Mouse (Mus musculus): ENCODE measurements around the gene Col4a3bp. TPM values are rescaled to one million over a fixed set of nuclear protein-coding genes. Genes with fewer than 3 reads are reported as not detected.
A peak's percentile ranks its signal among the peaks of the same experiment; 100 is the strongest.

The Col4a3bp gene
- total and polyA plus RNA-seq, 2 experiments: 8.1 to 29.9 TPM

DNA sequence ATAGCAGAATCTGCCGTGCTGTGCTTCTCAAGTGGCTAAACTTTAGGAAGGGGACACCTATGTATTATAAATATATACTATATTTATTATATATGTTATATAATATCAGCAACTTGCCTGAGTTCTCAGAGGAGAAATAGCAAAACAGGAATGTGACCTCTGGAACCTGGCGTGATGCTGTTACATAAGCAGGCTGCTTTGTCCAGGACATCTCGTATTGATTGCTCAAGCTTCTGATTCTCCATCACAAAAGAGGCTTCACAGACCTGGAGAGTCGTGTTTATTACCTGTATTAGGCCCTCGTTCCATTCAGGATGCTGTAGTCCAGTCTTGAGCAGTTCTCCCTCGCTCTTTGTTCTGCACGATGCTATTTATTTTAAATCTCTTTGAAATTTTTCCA, 131.4 kb downstream of the Col4a3bp start:
- peaks cover 11% of the 10 kb centered on the region; the same call in 1 of the 2 replicates for H3K79me2 ChIP-seq (ENCODE audit: control insufficient read depth, insufficient read depth, low read length)
- H3K9ac ChIP-seq (ENCODE audit: low read depth, low read length): peak overlapping the region; percentile 10; the same call in 1 of the 2 replicates
- no peak overlapping the region for H3K4me3 ChIP-seq (ENCODE audit: insufficient read depth, low read depth, low read length)
- DNase-seq (ENCODE audit: extremely low read depth, low read depth, low spot score): peak; percentile 94
- H3K36me3 ChIP-seq (ENCODE audit: control insufficient read depth, insufficient read depth, low read length): no peaks in the 10 kb centered on the region
- no peaks in the 10 kb centered on the region for H3K27me3 ChIP-seq (ENCODE audit: control insufficient read depth, insufficient read depth, low read length)
- WGBS: 38% methylated on average over 7 of the region's 7 CpGs
- TF ChIP-seq CTCF (IDR thresholded peaks at IDR 0.05; ENCODE audit: low read depth, low read length) (no peak), POLR2A (IDR thresholded peaks at IDR 0.05; ENCODE audit: extremely low read depth, insufficient read depth, low read length) (no peak)
- H3K4me1 ChIP-seq (ENCODE audit: control insufficient read depth, insufficient read depth, low read length): peaks cover 19% of the 10 kb centered on the region
- H3K27ac ChIP-seq (replicated peaks; ENCODE audit: insufficient read depth, low read depth, low read length): peak overlapping the region; percentile 89

DNA sequence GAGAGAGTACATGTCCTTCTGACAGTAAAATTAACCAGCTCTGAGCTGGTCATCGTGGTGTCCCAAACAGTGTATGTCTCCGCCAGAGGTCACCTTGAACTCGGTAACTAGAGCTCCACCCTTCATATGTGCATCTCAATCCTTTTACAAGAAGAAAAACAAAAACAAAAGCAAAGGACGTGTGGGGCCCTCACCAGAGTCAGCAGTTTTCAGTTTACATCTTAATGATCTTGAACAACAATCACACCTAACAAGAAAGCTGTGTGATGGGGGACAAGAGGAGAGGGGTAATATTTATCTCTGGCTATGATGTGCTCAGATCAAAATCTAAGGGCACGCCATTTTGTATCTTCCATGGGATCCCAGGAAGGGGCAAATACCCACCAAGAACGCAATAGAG, 133.3 kb downstream of the Col4a3bp start:
- no peak overlapping the region for H3K4me3 ChIP-seq (ENCODE audit: insufficient read depth, low read depth, low read length)
- peaks cover 20% of the 10 kb centered on the region for H3K4me1 ChIP-seq (ENCODE audit: control insufficient read depth, insufficient read depth, low read length)
- no peaks in the 10 kb centered on the region for H3K79me2 ChIP-seq (ENCODE audit: control insufficient read depth, insufficient read depth, low read length)
- no peak for DNase-seq (ENCODE audit: extremely low read depth, low read depth, low spot score)
- no peaks in the 10 kb centered on the region for H3K36me3 ChIP-seq (ENCODE audit: control insufficient read depth, insufficient read depth, low read length)
- TF ChIP-seq POLR2A (IDR thresholded peaks at IDR 0.05; ENCODE audit: extremely low read depth, insufficient read depth, low read length) (no peak), CTCF (IDR thresholded peaks at IDR 0.05; ENCODE audit: low read depth, low read length) (no peak)
- no peaks in the 10 kb centered on the region for H3K27me3 ChIP-seq (ENCODE audit: control insufficient read depth, insufficient read depth, low read length)
- H3K9ac ChIP-seq (ENCODE audit: low read depth, low read length): no peak overlapping the region
- no peak overlapping the region for H3K27ac ChIP-seq (replicated peaks; ENCODE audit: insufficient read depth, low read depth, low read length)
- WGBS: 89% methylated on average over 6 of the region's 6 CpGs

DNA sequence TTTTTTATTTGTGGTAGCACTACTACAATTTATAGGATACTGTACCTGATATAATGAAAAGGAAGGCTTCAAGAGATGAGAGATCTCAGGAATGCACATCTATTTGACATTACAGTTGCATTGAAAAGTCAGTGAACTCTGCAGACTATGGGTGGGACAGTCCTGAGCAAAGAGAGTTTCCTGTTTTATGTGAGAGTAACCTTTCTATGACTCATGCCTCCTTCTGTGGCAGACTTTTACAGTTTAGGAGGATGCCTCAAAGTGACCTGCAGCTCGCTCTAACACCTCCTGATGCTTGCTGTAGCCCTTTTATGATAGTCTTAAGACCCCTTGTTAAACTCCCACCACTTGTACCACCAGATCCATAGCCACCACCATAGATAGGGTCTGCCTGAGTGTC, 134.7 kb downstream of the Col4a3bp start:
- peak overlapping the region; percentile 12 for H3K27ac ChIP-seq (replicated peaks; ENCODE audit: insufficient read depth, low read depth, low read length)

DNA sequence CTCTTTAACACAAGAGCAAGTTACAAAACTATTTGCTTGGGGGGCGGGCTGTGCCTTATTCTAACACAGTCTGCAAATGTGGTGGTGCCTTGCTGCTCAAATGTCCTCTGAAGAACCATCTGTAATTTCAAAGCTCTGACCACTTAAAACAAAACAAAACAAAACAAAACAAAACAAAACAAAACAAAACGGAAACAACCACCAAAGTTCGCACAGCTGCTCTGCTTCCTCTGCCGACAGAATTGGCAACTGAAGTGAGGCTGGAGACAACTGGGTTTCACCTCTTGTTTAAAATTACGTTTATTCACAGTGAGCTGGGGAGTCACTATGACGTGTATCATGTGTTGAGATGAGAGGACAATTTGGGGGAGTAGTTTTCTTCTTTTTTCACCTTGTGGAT, 136.2 kb downstream of the Col4a3bp start:
- 85% methylated on average over 6 of the region's 6 CpGs for WGBS

More for the DNA sequence above, 134.7 kb downstream of the Col4a3bp start:
- WGBS: 97% methylated on average over 1 of the region's 1 CpGs
- Histone ChIP-seq H3K9ac (ENCODE audit: low read depth, low read length) (no peak overlapping the region), H3K27me3 (ENCODE audit: control insufficient read depth, insufficient read depth, low read length) (no peaks in the 10 kb centered on the region), H3K79me2 (ENCODE audit: control insufficient read depth, insufficient read depth, low read length) (no peaks in the 10 kb centered on the region), H3K4me1 (ENCODE audit: control insufficient read depth, insufficient read depth, low read length) (peaks cover 16% of the 10 kb centered on the region), H3K36me3 (ENCODE audit: control insufficient read depth, insufficient read depth, low read length) (no peaks in the 10 kb centered on the region), H3K4me3 (ENCODE audit: insufficient read depth, low read depth, low read length) (no peak overlapping the region)
- no peak for DNase-seq (ENCODE audit: extremely low read depth, low read depth, low spot score)
- TF ChIP-seq CTCF (IDR thresholded peaks at IDR 0.05; ENCODE audit: low read depth, low read length): no peak
- TF ChIP-seq POLR2A (IDR thresholded peaks at IDR 0.05; ENCODE audit: extremely low read depth, insufficient read depth, low read length): no peak

DNA sequence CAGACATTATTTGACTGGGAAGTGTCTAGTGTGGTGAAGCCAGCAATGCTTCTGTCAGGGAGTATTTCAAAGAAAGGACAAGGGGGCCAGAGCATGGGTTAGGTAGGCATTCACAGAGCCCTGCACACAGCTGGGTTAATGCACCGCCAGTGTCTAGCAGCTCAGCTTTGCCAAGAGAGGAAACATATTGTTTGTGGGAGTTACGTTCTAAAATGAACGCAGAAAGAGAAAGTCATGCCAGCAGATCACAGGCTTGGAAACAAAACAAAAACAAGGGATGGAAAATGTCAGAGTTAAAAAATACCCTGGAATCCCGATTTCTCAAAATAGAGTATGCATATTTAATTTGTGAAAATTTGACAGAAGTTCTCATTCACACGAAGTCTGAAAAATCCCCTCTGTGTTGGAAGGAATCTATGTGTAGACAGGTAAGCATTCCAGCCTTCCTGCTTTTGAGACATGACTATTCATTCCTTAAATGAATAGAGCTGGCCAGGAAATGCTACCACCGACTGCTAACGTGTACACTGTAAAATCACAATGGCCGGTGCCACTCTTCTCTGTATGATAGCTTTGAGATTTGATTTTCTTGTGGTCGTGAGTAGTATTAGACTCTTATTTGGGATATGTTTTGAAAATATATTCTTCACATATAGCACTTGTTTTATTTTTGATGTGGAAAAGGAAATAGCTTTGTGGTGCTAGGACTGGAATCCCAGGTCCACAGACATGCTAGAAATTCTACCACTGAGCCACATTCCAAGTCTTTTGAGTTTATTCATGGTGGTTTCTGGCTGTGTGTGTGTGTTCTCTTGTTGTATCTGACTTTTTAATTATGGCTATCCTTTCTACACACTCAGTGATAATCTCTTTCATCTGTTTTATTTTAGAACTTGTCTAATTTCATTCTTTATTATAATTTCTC, 138.0 kb downstream of the Col4a3bp start:
- 67% methylated on average over 9 of the region's 9 CpGs for WGBS
- no peak overlapping the region; the same call in 1 of the 2 replicates for H3K9ac ChIP-seq (ENCODE audit: low read depth, low read length)
- no peaks in the 10 kb centered on the region for H3K79me2 ChIP-seq (ENCODE audit: control insufficient read depth, insufficient read depth, low read length)
- TF ChIP-seq POLR2A (IDR thresholded peaks at IDR 0.05; ENCODE audit: extremely low read depth, insufficient read depth, low read length) (no peak), CTCF (IDR thresholded peaks at IDR 0.05; ENCODE audit: low read depth, low read length) (no peak)
- peaks cover 11% of the 10 kb centered on the region for H3K4me1 ChIP-seq (ENCODE audit: control insufficient read depth, insufficient read depth, low read length)
- no peak overlapping the region for H3K27ac ChIP-seq (replicated peaks; ENCODE audit: insufficient read depth, low read depth, low read length)
- no peak overlapping the region for H3K4me3 ChIP-seq (ENCODE audit: insufficient read depth, low read depth, low read length)
- DNase-seq (ENCODE audit: extremely low read depth, low read depth, low spot score): no peak
- H3K36me3 ChIP-seq (ENCODE audit: control insufficient read depth, insufficient read depth, low read length): no peaks in the 10 kb centered on the region
- no peaks in the 10 kb centered on the region for H3K27me3 ChIP-seq (ENCODE audit: control insufficient read depth, insufficient read depth, low read length)

More for the DNA sequence above, 136.2 kb downstream of the Col4a3bp start:
- no peak overlapping the region for H3K27ac ChIP-seq (replicated peaks; ENCODE audit: insufficient read depth, low read depth, low read length)
- H3K4me1 ChIP-seq (ENCODE audit: control insufficient read depth, insufficient read depth, low read length): peaks cover 13% of the 10 kb centered on the region
- no peaks in the 10 kb centered on the region for H3K36me3 ChIP-seq (ENCODE audit: control insufficient read depth, insufficient read depth, low read length)
- no peak for DNase-seq (ENCODE audit: extremely low read depth, low read depth, low spot score)
- no peaks in the 10 kb centered on the region for H3K79me2 ChIP-seq (ENCODE audit: control insufficient read depth, insufficient read depth, low read length)
- no peak overlapping the region for H3K4me3 ChIP-seq (ENCODE audit: insufficient read depth, low read depth, low read length)
- H3K27me3 ChIP-seq (ENCODE audit: control insufficient read depth, insufficient read depth, low read length): no peaks in the 10 kb centered on the region
- no peak for TF ChIP-seq POLR2A (IDR thresholded peaks at IDR 0.05; ENCODE audit: extremely low read depth, insufficient read depth, low read length)
- no peak for TF ChIP-seq CTCF (IDR thresholded peaks at IDR 0.05; ENCODE audit: low read depth, low read length)
- no peak overlapping the region for H3K9ac ChIP-seq (ENCODE audit: low read depth, low read length)
